Mouse (Mus musculus): ENCODE results near the gene Rfx2. TPM values are rescaled to one million over a fixed set of nuclear protein-coding genes. Genes with fewer than 3 reads are reported as not detected.

The Rfx2 gene
- 4.6 and 4.8 TPM in 2 replicates for polyA plus RNA-seq (2014; fragmentation: Nextera tagmentation; extraction: Ambion mirVana)

DNA sequence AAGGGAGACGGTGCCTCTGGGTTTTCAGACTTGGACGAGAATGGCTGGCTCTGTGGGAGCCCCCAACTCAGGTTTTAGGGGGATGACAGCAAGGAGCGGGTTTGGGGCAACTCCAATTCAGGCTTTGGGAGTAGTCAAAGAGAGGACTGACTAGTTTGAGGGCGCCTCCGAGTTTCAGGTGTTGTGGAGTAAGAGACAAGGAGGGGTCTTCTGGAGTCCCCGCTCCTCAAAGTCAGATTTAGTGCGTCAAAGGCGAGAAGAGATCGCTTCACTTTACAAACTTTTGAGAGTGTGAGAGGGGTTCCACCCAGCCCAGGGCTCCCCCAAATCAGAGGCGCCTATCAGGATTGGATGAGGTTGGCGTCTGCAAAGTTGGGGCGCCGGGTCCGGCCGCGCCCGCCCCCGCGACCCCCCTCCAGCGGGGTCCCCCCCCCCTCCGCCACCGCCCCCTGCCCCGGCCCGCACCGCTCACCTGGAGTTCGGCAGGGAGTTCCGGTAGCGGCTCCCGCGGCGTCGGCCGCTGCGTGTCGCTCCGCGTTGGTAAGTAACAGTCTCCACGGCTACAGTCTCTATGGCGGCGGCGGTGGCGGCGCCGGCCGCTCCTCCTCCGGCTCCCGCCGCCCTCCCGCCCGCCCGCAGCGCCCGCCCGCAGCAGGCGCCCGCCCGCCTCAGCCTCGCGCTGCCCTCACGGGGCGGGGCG, at the start of gene Rfx2:
Gene Rfx2 (minus strand): TSS at position 603 of the 700 bp plus-strand sequence.
- DNase-seq (ENCODE audit: low spot score, missing footprints) (peak; percentile 94), ATAC-seq (ENCODE audit: low FRiP score) (no peak)
- 2% methylated on average over 54 of the region's 62 CpGs for WGBS
- Histone ChIP-seq H3K4me3 (ENCODE audit: low read depth, low read length) (peak within 1 kb of the TSS; percentile 68), H3K9ac (ENCODE audit: low read length) (peak within 1 kb of the TSS; percentile 73), H3K27me3 (ENCODE audit: control insufficient read depth, insufficient read depth, low read length) (peaks cover 2% of the 10 kb centered on the region; the same call in 1 of the 2 replicates), H3K9me3 (ENCODE audit: control insufficient read depth, low read length) (no peaks in the 10 kb centered on the region), H3K4me2 (peak within 1 kb of the TSS; percentile 71), H3K4me1 (ENCODE audit: control insufficient read depth, insufficient read depth, low read length) (peaks cover 13% of the 10 kb centered on the region), H3K36me3 (ENCODE audit: control insufficient read depth, insufficient read depth, low read length) (no peaks in the 10 kb centered on the region), H3K27ac (ENCODE audit: low read depth, low read length) (no peak within 1 kb of the TSS)

DNA sequence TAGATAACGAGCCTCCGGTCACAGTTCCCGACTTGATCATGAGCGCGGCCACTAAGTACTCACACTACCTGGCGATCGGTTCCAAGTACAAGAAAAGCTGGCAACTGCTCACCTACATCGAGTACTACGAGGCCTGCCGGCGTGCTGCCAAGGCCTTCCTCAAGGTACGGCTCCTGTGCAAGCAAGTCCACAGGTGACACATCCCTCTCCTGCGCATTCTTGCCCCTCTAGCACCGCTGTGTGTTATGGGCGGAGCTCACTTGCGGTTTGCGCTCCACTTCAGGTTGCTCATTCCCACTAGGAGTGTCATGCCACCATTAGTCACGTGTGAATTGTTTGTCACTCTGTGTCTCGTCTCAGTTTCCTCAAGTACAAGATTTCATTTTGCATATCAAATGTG, 46.6 kb upstream of the Rfx2 start:
- no peaks in the 10 kb centered on the region for H3K36me3 ChIP-seq (ENCODE audit: control insufficient read depth, insufficient read depth, low read length)
- DNase-seq (ENCODE audit: low spot score, missing footprints) (no peak), ATAC-seq (ENCODE audit: low FRiP score) (no peak)
- no peaks in the 10 kb centered on the region for H3K9me3 ChIP-seq (ENCODE audit: control insufficient read depth, low read length)
- no peaks in the 10 kb centered on the region for H3K4me1 ChIP-seq (ENCODE audit: control insufficient read depth, insufficient read depth, low read length)
- H3K9ac ChIP-seq (ENCODE audit: low read length) = no peak overlapping the region
- no peaks in the 10 kb centered on the region for H3K27me3 ChIP-seq (ENCODE audit: control insufficient read depth, insufficient read depth, low read length)
- no peak overlapping the region for H3K4me3 ChIP-seq (ENCODE audit: low read depth, low read length)
- WGBS = 94% methylated on average over 19 of the region's 19 CpGs
- H3K27ac ChIP-seq (ENCODE audit: low read depth, low read length) = no peak overlapping the region
- H3K4me2 ChIP-seq = no peak overlapping the region

DNA sequence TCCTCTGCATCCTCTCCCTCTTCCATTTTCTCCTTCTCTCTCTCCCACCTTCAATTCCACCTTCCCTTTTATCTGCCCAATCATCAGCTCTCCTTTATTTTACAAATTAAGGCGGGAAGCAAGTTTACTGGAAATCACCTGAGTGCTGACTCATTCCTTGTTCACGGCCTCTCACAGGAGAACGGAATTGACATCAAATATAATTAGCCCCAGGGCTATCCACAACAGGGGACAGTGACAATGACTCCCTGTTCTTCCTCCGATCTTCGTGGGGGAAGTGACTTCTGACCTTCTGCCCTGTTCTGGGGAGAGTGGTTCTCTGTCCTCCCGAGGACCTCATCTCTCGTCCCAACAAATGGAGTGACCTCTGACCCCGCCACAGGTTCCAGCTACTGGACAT, 46.2 kb upstream of the Rfx2 start:
- Histone ChIP-seq H3K9me3 (ENCODE audit: control insufficient read depth, low read length) (no peaks in the 10 kb centered on the region), H3K27me3 (ENCODE audit: control insufficient read depth, insufficient read depth, low read length) (no peaks in the 10 kb centered on the region), H3K4me3 (ENCODE audit: low read depth, low read length) (no peak overlapping the region), H3K27ac (ENCODE audit: low read depth, low read length) (no peak overlapping the region), H3K4me1 (ENCODE audit: control insufficient read depth, insufficient read depth, low read length) (no peaks in the 10 kb centered on the region), H3K9ac (ENCODE audit: low read length) (no peak overlapping the region), H3K4me2 (no peak overlapping the region), H3K36me3 (ENCODE audit: control insufficient read depth, insufficient read depth, low read length) (no peaks in the 10 kb centered on the region)
- no peak for ATAC-seq (ENCODE audit: low FRiP score)
- no peak for DNase-seq (ENCODE audit: low spot score, missing footprints)
- WGBS = 75% methylated on average over 8 of the region's 8 CpGs

DNA sequence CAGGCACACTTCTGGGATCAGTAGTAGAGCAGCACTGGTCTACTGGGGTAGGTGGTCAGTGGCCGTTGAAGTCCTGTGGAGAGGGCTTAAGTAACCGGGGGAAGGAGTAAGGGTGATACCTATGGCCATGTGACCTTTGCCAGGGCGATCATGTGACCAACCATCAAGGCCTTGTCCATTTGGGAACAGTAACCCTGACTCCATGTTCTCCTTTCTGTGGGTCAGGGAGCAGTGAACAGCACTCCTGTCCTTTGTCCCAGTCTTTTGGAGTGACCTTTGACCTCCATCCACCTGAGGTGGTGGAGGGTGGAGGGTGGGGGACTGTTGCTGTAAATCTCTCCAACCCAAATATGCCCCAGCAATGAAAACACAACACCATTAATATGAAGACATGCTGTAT, 45.7 kb upstream of the Rfx2 start:
- H3K4me2 ChIP-seq = no peak overlapping the region
- H3K9ac ChIP-seq (ENCODE audit: low read length) = no peak overlapping the region
- no peaks in the 10 kb centered on the region for H3K9me3 ChIP-seq (ENCODE audit: control insufficient read depth, low read length)
- DNase-seq (ENCODE audit: low spot score, missing footprints) (no peak), ATAC-seq (ENCODE audit: low FRiP score) (no peak)
- H3K27ac ChIP-seq (ENCODE audit: low read depth, low read length) = no peak overlapping the region
- 87% methylated on average over 3 of the region's 3 CpGs for WGBS
- no peaks in the 10 kb centered on the region for H3K4me1 ChIP-seq (ENCODE audit: control insufficient read depth, insufficient read depth, low read length)
- H3K4me3 ChIP-seq (ENCODE audit: low read depth, low read length) = no peak overlapping the region
- H3K27me3 ChIP-seq (ENCODE audit: control insufficient read depth, insufficient read depth, low read length) = no peaks in the 10 kb centered on the region
- no peaks in the 10 kb centered on the region for H3K36me3 ChIP-seq (ENCODE audit: control insufficient read depth, insufficient read depth, low read length)

DNA sequence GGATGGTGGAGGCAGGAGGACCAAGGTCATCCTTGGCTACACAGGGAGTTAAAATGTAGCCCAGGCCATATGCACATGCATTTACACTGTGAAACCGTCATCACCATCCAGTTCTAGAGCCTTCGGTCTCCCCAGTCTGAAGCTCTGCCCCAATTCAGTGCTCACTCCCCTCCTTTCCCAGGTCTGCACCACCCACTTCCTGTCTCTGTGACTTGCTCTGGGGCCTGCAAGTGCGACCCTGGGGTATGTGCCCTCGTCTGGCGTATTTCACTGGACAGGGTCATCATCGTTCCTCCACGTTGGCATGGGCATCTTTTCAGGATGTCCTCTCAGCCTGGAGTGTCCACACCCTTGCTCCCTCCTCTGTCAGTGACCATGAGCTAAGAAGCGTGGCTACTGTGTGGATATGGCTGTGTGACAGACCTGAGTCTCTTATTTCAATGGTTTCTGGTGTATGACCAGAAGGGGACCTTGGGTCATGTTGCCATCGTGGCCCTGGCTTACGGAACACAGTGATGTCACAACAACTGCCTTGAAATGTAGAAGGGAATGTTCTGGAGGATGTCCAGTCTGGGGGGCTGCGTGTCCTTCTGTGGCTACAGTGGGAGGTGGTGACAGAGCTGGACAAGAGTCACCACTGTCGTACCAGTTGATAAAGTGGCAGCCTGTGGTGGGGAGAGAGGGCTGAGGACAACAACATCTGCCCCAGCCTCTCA, 44.3 kb upstream of the Rfx2 start, which contains the start of gene 1700061G19Rik:
Gene 1700061G19Rik (plus strand): TSS at position 542 of the 716 bp plus-strand sequence.
- no peak within 1 kb of the TSS for H3K4me2 ChIP-seq
- H3K27ac ChIP-seq (ENCODE audit: low read depth, low read length) = no peak within 1 kb of the TSS
- ATAC-seq (ENCODE audit: low FRiP score) = no peak
- no peak within 1 kb of the TSS for H3K4me3 ChIP-seq (ENCODE audit: low read depth, low read length)
- H3K9me3 ChIP-seq (ENCODE audit: control insufficient read depth, low read length) = no peaks in the 10 kb centered on the region
- DNase-seq (ENCODE audit: low spot score, missing footprints) = no peak
- H3K36me3 ChIP-seq (ENCODE audit: control insufficient read depth, insufficient read depth, low read length) = no peaks in the 10 kb centered on the region
- no peak within 1 kb of the TSS for H3K9ac ChIP-seq (ENCODE audit: low read length)
- H3K4me1 ChIP-seq (ENCODE audit: control insufficient read depth, insufficient read depth, low read length) = no peaks in the 10 kb centered on the region
- 90% methylated on average over 12 of the region's 12 CpGs for WGBS
- H3K27me3 ChIP-seq (ENCODE audit: control insufficient read depth, insufficient read depth, low read length) = no peaks in the 10 kb centered on the region

DNA sequence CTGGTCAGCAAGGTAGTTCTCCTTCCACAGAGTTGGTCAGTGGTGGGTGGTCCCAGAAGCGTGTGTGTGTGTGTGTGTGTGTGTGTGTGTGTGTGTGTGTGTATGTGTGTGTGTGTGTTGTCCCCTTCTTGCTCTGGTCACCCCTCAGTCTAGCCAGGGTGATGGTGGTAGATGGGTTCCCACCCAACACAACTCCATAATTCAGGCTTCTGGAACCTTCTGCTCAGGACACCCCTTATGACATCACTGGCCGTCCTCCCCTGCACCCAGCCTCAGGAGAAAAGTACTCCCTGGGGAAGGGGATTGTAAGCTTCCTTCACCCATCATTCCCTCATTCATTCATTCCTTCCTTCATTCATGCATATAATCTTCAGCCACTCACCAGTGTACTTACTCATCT, 43.4 kb upstream of the Rfx2 start, which contains the start of gene Acsbg2:
Gene Acsbg2 (minus strand): TSS at position 211 of the 400 bp plus-strand sequence.
- H3K27ac ChIP-seq (ENCODE audit: low read depth, low read length) = no peak within 1 kb of the TSS
- no peaks in the 10 kb centered on the region for H3K9me3 ChIP-seq (ENCODE audit: control insufficient read depth, low read length)
- no peak for DNase-seq (ENCODE audit: low spot score, missing footprints)
- H3K9ac ChIP-seq (ENCODE audit: low read length) = no peak within 1 kb of the TSS
- no peaks in the 10 kb centered on the region for H3K27me3 ChIP-seq (ENCODE audit: control insufficient read depth, insufficient read depth, low read length)
- 94% methylated on average over 2 of the region's 2 CpGs for WGBS
- no peak for ATAC-seq (ENCODE audit: low FRiP score)
- no peak within 1 kb of the TSS for H3K4me3 ChIP-seq (ENCODE audit: low read depth, low read length)
- H3K4me1 ChIP-seq (ENCODE audit: control insufficient read depth, insufficient read depth, low read length) = no peaks in the 10 kb centered on the region
- no peak within 1 kb of the TSS for H3K4me2 ChIP-seq
- no peaks in the 10 kb centered on the region for H3K36me3 ChIP-seq (ENCODE audit: control insufficient read depth, insufficient read depth, low read length)

DNA sequence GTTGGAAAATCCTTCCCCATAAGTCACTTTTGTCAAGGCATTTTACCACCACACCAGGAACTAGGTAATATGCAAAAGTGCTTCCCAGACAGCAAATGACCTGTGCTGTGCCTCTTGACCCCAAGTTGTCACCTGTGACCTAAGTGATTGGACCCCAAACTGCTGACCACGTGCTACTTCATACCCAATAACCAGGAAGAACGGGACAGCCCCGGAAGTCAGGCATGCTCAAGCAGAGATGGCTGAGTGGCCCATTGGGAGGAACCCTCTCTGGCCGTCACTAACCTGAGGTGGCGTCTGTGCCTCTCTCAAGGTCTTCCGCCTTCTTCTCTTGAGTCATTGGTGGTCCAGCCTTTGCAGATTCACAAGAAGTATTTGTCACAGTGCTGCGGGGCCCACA, 41.7 kb upstream of the Rfx2 start:
- Histone ChIP-seq H3K4me1 (ENCODE audit: control insufficient read depth, insufficient read depth, low read length) (no peaks in the 10 kb centered on the region), H3K36me3 (ENCODE audit: control insufficient read depth, insufficient read depth, low read length) (no peaks in the 10 kb centered on the region), H3K9ac (ENCODE audit: low read length) (no peak overlapping the region), H3K27me3 (ENCODE audit: control insufficient read depth, insufficient read depth, low read length) (no peaks in the 10 kb centered on the region), H3K4me2 (no peak overlapping the region), H3K27ac (ENCODE audit: low read depth, low read length) (no peak overlapping the region), H3K4me3 (ENCODE audit: low read depth, low read length) (no peak overlapping the region), H3K9me3 (ENCODE audit: control insufficient read depth, low read length) (no peaks in the 10 kb centered on the region)
- DNase-seq (ENCODE audit: low spot score, missing footprints) (no peak), ATAC-seq (ENCODE audit: low FRiP score) (no peak)
- 82% methylated on average over 7 of the region's 7 CpGs for WGBS

DNA sequence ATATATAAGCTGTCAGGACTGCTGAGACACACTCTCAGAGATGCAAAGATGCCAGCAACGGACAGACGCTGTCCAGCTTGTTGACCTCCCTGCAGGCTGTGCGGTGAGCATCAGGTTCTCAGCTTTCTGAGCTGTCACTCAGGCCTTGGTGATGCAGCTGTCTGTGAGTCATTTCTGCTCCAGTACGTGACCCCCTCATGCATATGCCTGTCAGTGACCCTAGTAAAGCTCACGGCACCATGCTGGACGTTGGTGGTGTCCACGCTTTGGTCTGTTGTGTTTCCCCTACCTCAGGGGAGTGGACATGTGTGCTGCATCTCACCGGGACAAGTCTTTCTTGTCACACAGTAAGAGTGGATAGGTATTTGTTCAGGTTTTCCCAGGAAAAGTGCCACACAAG, 41.0 kb upstream of the Rfx2 start:
- WGBS = 75% methylated on average over 8 of the region's 8 CpGs
- no peaks in the 10 kb centered on the region for H3K4me1 ChIP-seq (ENCODE audit: control insufficient read depth, insufficient read depth, low read length)
- DNase-seq (ENCODE audit: low spot score, missing footprints) = no peak
- H3K27me3 ChIP-seq (ENCODE audit: control insufficient read depth, insufficient read depth, low read length) = no peaks in the 10 kb centered on the region
- no peaks in the 10 kb centered on the region for H3K36me3 ChIP-seq (ENCODE audit: control insufficient read depth, insufficient read depth, low read length)
- H3K27ac ChIP-seq (ENCODE audit: low read depth, low read length) = no peak overlapping the region
- no peak for ATAC-seq (ENCODE audit: low FRiP score)
- H3K9me3 ChIP-seq (ENCODE audit: control insufficient read depth, low read length) = peaks cover 4% of the 10 kb centered on the region; the same call in 1 of the 2 replicates
- no peak overlapping the region for H3K4me2 ChIP-seq
- no peak overlapping the region for H3K4me3 ChIP-seq (ENCODE audit: low read depth, low read length)
- H3K9ac ChIP-seq (ENCODE audit: low read length) = no peak overlapping the region

DNA sequence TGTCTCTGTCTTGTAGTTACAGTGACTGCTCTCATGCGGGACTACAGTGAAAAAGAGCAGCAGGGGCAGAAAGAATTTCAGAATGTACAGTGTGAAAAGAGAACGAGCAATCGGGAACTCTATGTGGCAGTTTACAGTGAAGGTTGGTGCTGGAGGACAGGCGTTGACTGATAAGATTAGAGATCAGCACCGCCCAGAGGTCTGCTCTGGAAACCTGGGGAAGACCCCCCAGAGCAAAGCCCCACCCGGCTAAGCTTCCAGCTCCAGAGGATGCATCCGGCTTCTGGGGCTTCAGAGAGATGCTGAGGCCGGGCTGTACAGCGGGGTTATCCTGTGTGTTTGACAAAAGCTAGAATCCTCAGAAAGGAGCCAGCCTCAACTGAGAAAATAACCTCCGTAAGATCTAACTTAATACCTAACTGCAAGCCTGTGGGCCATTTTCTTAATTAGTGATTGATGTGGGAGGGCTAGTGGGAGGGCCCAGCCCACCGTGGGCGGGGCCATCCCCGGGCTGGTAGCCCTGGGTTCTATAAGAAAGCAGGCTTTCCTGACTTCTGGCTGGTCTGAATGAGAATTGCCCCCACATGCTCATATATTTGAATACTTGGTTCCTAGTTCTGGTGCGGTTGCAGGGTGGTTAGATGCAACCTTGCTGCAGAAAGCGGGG, 39.6 kb upstream of the Rfx2 start:
- DNase-seq (ENCODE audit: low spot score, missing footprints) (no peak), ATAC-seq (ENCODE audit: low FRiP score) (no peak)
- H3K9ac ChIP-seq (ENCODE audit: low read length) = no peak overlapping the region
- H3K4me1 ChIP-seq (ENCODE audit: control insufficient read depth, insufficient read depth, low read length) = no peaks in the 10 kb centered on the region
- H3K4me3 ChIP-seq (ENCODE audit: low read depth, low read length) = no peak overlapping the region
- H3K27me3 ChIP-seq (ENCODE audit: control insufficient read depth, insufficient read depth, low read length) = no peaks in the 10 kb centered on the region
- H3K36me3 ChIP-seq (ENCODE audit: control insufficient read depth, insufficient read depth, low read length) = no peaks in the 10 kb centered on the region
- H3K4me2 ChIP-seq = no peak overlapping the region
- H3K27ac ChIP-seq (ENCODE audit: low read depth, low read length) = no peak overlapping the region
- WGBS = 73% methylated on average over 15 of the region's 15 CpGs
- H3K9me3 ChIP-seq (ENCODE audit: control insufficient read depth, low read length) = peaks cover 6% of the 10 kb centered on the region; the same call in 1 of the 2 replicates

All from midbrain, embryonic 11.5 days (tissue).